Mouse (Mus musculus) embryonic facial prominence, embryonic 13.5 days (tissue): ENCODE data around the gene Otop3. TPM values are rescaled to one million over a fixed set of nuclear protein-coding genes. Genes with fewer than 3 reads are reported as not detected.
"Not testable (repeated sequence)": the region's sequence is repeated elsewhere in the genome, so short reads cannot be mapped to it uniquely, and the experiment has no call there.

Source experiments
- ATAC-seq: fragments of 200-750 bp; cut with Nextera tagmentation; 2 replicates; pipeline ENCODE4 v1.8.0; 2017; ENCODE audit warnings: low read depth; ENCODE audit not compliant: insufficient number of reproducible peaks, insufficient read depth, low FRiP score, low TSS enrichment
- H3K27ac ChIP-seq: fragments of 300-500 bp; sonication (generic); 2 replicates; pipeline ENCODE4 v1.5.1; 2015; ENCODE audit warnings: moderate library complexity, mild to moderate bottlenecking, inconsistent platforms
- H3K27me3 ChIP-seq: fragments of 300-500 bp; sonication (generic); 2 replicates; pipeline ENCODE4 v1.6.1; 2015; ENCODE audit warnings: mild to moderate bottlenecking, inconsistent platforms
- H3K36me3 ChIP-seq: fragments of 300-500 bp; sonication (generic); 2 replicates; pipeline ENCODE4 v1.6.1; 2015; ENCODE audit warnings: mild to moderate bottlenecking, inconsistent platforms
- H3K4me1 ChIP-seq: fragments of 300-500 bp; sonication (generic); 2 replicates; pipeline ENCODE4 v1.6.1; 2015; ENCODE audit warnings: inconsistent platforms
- H3K4me2 ChIP-seq: fragments of 300-500 bp; sonication (generic); 2 replicates; pipeline ENCODE4 v1.6.1; 2015; ENCODE audit warnings: moderate library complexity, mild to moderate bottlenecking, inconsistent platforms
- H3K4me3 ChIP-seq: fragments of 300-500 bp; sonication (generic); 2 replicates; pipeline ENCODE4 v1.5.1; 2015; ENCODE audit warnings: mild to moderate bottlenecking, inconsistent platforms
- H3K9ac ChIP-seq: fragments of 300-500 bp; sonication (generic); 2 replicates; pipeline ENCODE4 v1.6.1; 2015; ENCODE audit warnings: mild to moderate bottlenecking, inconsistent platforms
- H3K9me3 ChIP-seq: fragments of 300-500 bp; sonication (generic); 2 replicates; pipeline ENCODE4 v1.6.1; 2016; ENCODE audit warnings: inconsistent platforms
- WGBS: fragments of 180-500 bp; shearing (Covaris S2); methylation state at CpG from one replicate; pipeline ENCODE4 v1.1.7; 2015; ENCODE audit warnings: mixed read lengths; 5-methylcytosine and 5-hydroxymethylcytosine counted together
- polyA plus RNA-seq: library from polyadenylated mRNA; unstranded; fragments of >200 nt; fragmentation: Nextera tagmentation; extraction: Ambion mirVana; gene quantifications from 2 replicates; pipeline ENCODE4 v1.2.1, GENCODE M21; 2015

Otop3 gene
- polyA plus RNA-seq, 1 experiment from 2014 or later = not detected

DNA sequence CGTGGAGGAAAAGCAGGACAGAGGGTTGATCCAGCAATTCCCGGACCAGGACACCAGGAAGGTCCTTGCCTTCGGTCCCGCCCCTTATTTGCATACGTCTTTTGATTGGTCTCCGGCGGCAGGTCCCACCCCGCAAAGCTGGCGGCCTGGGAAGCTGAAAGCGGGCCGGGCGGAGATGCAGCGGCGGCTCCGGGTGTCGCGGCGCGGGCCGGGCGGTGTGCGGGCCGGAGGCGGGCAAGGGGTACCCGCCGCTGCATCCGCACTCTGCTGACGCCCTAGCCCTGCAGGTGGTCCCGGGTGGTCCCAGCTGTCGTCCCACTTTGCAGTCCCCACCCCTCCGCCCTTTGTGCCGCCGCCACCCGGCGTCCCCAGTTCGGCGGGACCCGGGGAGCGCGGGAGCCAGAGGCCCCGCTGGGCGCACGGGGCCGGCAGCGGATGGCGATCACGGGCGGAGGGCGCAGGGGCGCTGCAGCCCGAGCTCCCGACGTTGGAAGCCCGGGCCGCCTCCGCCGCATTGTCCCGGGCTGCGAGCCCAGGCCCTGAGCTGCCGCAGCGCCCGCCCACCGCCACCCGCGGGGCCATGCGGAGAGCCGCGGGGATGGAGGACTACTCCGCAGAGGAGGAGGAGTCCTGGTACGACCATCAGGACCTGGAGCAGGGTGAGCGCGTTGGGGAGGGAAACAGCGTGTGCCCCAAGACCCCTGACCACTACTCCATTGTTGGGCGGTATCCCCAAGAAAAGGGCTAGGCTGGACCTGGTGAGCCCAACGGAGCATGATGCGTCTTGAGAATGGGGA is 47.4 kb downstream of the Otop3 start, which contains the start of gene Cdr2l:
TSS of gene Cdr2l (plus strand) at position 174 of the 797 bp plus-strand sequence.
- H3K36me3 ChIP-seq = no peaks in the 10 kb centered on the region
- no peaks in the 10 kb centered on the region for H3K9me3 ChIP-seq
- peak; percentile 76 for ATAC-seq
- H3K27ac ChIP-seq = peak within 1 kb of the TSS; percentile 90
- peak within 1 kb of the TSS; percentile 91 for H3K9ac ChIP-seq
- under 1% methylated on average over 72 of the region's 76 CpGs for WGBS
- peak within 1 kb of the TSS; percentile 80 for H3K4me2 ChIP-seq
- peak within 1 kb of the TSS; percentile 79 for H3K4me3 ChIP-seq
- H3K4me1 ChIP-seq = peaks cover 46% of the 10 kb centered on the region
- H3K27me3 ChIP-seq = peaks cover 4% of the 10 kb centered on the region

DNA sequence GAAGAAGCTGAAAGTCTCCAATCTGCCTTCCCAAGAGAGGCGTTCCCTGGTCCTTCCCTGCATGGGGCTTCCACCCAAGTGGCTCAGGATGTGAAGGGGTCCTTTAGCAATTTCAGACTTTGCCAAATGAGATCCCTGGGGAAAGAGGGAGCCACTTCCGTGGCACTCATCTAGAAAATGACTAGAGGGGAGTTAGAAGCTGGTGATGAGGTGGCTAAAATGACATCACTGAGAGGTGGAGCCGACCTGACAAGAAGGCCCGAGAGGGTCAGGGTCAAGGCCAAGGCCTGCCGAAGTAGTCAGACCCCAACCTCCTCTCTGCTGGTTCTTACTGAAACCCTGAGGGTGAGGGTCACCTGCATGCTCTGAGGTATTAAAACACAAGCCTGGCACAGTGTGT is 48.4 kb downstream of the Otop3 start:
- Histone ChIP-seq H3K9me3 (no peaks in the 10 kb centered on the region), H3K4me2 (peak overlapping the region; percentile 80)

DNA sequence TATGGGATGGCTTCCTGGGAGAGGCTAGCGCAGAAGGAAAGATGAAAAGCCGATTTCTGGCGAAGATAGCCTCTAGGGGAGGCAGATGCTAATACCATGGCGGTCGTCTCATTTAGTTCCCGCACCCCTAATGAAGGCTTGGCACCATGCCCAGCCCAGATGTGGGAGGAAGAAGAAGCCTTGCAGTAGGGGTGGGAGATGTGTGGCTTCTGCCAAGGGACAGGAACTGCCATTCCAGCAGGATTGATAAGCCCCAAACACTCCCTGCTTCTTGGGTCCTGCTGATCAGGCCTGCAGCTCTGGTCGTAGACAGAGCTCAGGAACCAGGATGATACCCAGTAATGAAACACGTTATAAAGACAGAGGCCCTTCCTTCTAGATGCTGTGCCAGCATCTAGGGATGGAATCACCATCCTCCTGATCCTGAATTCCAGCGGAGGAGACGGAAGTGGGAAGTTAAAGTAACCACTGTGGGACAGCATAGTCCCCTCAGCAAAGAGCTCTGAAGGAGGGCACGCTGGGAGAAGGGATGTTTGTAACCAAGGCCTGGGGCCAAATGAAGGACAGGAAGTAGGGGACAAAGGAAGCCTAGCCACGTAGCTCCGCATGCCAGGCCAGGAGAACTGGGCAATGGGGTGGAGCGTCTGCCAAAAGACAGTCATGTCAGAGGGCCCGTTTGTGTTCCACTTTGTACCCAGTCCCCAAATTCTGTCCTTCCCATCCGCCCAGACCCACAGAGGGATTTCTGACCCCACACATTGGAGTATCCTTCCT is 49.4 kb downstream of the Otop3 start:
- peak overlapping the region; percentile 48; the same call in 1 of the 2 replicates for H3K27ac ChIP-seq
- ATAC-seq = no peak

More for the DNA sequence above, 48.4 kb downstream of the Otop3 start:
- peak overlapping the region; percentile 91 for H3K9ac ChIP-seq
- H3K4me3 ChIP-seq = peak overlapping the region; percentile 79
- ATAC-seq = no peak
- H3K27me3 ChIP-seq = peaks cover 4% of the 10 kb centered on the region; the same call in 1 of the 2 replicates
- peaks cover 46% of the 10 kb centered on the region for H3K4me1 ChIP-seq
- no peaks in the 10 kb centered on the region for H3K36me3 ChIP-seq
- no peak overlapping the region for H3K27ac ChIP-seq
- 12% methylated on average over 5 of the region's 5 CpGs for WGBS

DNA sequence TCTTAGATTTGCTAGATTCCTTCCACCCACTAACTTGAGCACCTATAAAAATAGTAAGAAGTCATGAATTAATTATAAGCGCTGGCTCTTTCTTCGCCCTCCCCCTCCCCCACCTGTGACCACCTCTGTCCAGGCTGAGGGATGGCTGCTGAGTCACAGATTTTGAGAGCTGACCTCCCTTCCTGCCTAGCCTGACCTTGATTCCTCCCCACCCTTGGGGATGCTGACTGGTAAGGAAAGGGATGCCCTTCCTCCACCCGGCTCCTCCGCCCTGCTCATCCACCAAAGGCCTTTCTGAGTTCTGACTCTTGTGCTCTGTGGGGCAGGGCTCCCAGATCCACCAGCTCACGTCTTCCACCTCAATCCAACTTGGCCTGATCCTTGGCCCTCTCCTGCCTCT is 50.1 kb downstream of the Otop3 start:
- no peak overlapping the region for H3K27ac ChIP-seq
- no peak overlapping the region for H3K4me3 ChIP-seq
- H3K27me3 ChIP-seq = peaks cover 4% of the 10 kb centered on the region; the same call in 1 of the 2 replicates
- H3K4me1 ChIP-seq = peaks cover 46% of the 10 kb centered on the region
- no peaks in the 10 kb centered on the region for H3K36me3 ChIP-seq
- H3K9ac ChIP-seq = peak overlapping the region; percentile 91; the same call in 1 of the 2 replicates
- WGBS = 53% methylated on average over 5 of the region's 5 CpGs
- no peak for ATAC-seq
- H3K9me3 ChIP-seq = no peaks in the 10 kb centered on the region
- peak overlapping the region; percentile 80 for H3K4me2 ChIP-seq

More for the DNA sequence above, 49.4 kb downstream of the Otop3 start:
- H3K4me1 ChIP-seq = peaks cover 46% of the 10 kb centered on the region
- H3K4me3 ChIP-seq = peak overlapping the region; percentile 79; the same call in 1 of the 2 replicates
- peaks cover 4% of the 10 kb centered on the region; the same call in 1 of the 2 replicates for H3K27me3 ChIP-seq
- peak overlapping the region; percentile 80 for H3K4me2 ChIP-seq
- 31% methylated on average over 16 of the region's 16 CpGs for WGBS
- H3K9me3 ChIP-seq = no peaks in the 10 kb centered on the region
- peak overlapping the region; percentile 91 for H3K9ac ChIP-seq
- H3K36me3 ChIP-seq = no peaks in the 10 kb centered on the region

DNA sequence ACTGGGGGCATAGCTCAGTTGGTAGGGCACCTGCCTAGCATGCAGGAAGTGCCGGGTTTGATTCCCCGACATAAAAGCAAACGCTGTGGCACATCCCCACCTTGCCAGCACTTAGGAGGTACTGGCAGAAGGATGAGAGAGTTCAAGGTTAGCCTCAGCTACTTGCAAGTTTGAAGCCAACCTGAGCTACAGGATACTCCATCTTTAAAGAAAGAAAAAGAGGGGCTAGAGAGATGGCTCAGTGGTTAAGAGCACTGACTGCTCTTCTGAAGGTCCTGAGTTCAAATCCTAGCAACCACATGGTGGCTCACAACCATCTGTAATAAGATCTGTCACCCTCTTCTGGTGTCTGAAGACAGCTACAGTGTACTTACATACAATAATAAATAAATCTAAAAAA is 52.3 kb downstream of the Otop3 start:
- not testable (repeated sequence) for ATAC-seq, H3K4me3 ChIP-seq, H3K9ac ChIP-seq, H3K27ac ChIP-seq, H3K9me3 ChIP-seq, H3K4me2 ChIP-seq, H3K27me3 ChIP-seq
- H3K36me3 ChIP-seq = peaks cover 18% of the 10 kb centered on the region
- H3K4me1 ChIP-seq = peaks cover 38% of the 10 kb centered on the region
- 90% methylated on average over 3 of the region's 3 CpGs for WGBS

DNA sequence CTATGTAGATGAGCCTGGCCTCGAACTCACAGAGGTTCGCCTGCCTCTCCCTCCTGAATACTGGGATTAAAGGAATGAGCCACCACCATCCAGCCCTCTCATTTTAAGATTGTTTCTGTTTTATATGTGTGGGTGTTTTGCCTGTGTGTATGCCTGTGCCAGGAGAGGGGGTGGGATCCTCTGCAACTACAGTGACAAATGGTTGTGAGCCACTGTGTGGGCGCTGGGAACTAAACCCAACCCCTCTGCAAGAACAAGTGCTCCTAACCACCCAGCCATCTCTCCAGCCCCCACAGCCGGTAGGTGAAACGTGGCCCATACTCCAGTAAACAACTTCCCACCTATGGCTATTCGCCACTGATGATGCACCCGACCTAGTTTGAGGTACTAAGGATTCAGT is 56.8 kb downstream of the Otop3 start:
- WGBS = 92% methylated on average over 7 of the region's 7 CpGs
- H3K9me3 ChIP-seq = no peaks in the 10 kb centered on the region
- no peak overlapping the region for H3K4me3 ChIP-seq
- no peak overlapping the region for H3K27ac ChIP-seq
- H3K4me2 ChIP-seq = no peak overlapping the region
- peaks cover 61% of the 10 kb centered on the region for H3K36me3 ChIP-seq
- ATAC-seq = no peak
- H3K4me1 ChIP-seq = no peaks in the 10 kb centered on the region
- H3K27me3 ChIP-seq = no peaks in the 10 kb centered on the region
- no peak overlapping the region for H3K9ac ChIP-seq

DNA sequence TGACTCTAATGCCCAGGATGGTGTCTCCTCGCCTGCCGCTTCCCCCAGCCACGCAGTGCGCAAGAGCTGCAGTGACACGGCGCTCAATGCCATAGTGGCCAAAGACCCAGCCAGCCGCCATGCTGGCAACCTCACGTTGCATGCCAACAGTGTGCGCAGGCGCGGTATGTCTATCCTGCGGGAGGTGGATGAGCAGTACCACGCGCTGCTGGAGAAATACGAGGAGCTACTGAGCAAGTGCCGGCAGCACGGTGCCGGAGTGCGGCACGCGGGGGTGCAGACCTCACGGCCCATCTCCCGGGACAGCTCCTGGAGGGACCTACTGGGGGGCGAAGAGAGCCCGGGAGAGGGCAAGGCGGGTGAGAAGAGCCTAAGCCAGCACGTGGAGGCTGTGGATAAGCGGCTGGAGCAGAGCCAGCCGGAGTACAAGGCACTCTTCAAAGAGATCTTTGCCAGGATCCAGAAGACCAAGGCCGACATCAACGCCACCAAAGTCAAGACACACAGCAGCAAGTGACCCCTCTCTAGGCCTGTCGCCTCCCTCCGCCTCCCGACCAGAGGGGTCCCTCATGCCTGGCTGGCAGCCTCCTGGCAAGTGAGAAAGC is 59.3 kb downstream of the Otop3 start:
- H3K36me3 ChIP-seq = peaks cover 63% of the 10 kb centered on the region
- no peaks in the 10 kb centered on the region for H3K27me3 ChIP-seq
- ATAC-seq = no peak
- no peak overlapping the region for H3K9ac ChIP-seq
- no peak overlapping the region for H3K27ac ChIP-seq
- no peaks in the 10 kb centered on the region for H3K9me3 ChIP-seq
- no peak overlapping the region for H3K4me3 ChIP-seq
- 70% methylated on average over 34 of the region's 34 CpGs for WGBS
- H3K4me2 ChIP-seq = no peak overlapping the region; the same call in 1 of the 2 replicates
- no peaks in the 10 kb centered on the region for H3K4me1 ChIP-seq

Other genes starting within 250 kb of the Otop3 start
- gene Rab37, start 243.3 kb upstream of the Otop3 start, polyA plus RNA-seq = 0.89 and 0.98 TPM in 2 replicates
- gene Cd300lf, start 200.7 kb upstream of the Otop3 start, polyA plus RNA-seq = 0.38 and 0.56 TPM in 2 replicates
- 28.3 and 36.0 TPM in 2 replicates for gene Slc9a3r1, start 171.4 kb upstream of the Otop3 start, polyA plus RNA-seq
- gene Tmem104, start 147.2 kb upstream of the Otop3 start, polyA plus RNA-seq = 11.9 and 13.9 TPM in 2 replicates
- 21.2 and 23.9 TPM in 2 replicates for gene Nat9, start 146.9 kb upstream of the Otop3 start, polyA plus RNA-seq
- gene Grin2c, start 67.5 kb upstream of the Otop3 start, polyA plus RNA-seq = not detected in 2 replicates
- gene Fdxr, start 57.7 kb upstream of the Otop3 start, polyA plus RNA-seq = 14.5 and 15.3 TPM in 2 replicates
- 0.31 and 0.43 TPM in 2 replicates for gene Fads6, start 37.1 kb upstream of the Otop3 start, polyA plus RNA-seq
- gene Otop2, start 27.6 kb upstream of the Otop3 start, polyA plus RNA-seq = 0.20 TPM in 1 of 2 replicates, not detected in the other
- gene Ush1g, start 12.7 kb upstream of the Otop3 start, polyA plus RNA-seq = not detected in 2 replicates
- 4.0 and 6.2 TPM in 2 replicates for gene Hid1, start 33.0 kb downstream of the Otop3 start, polyA plus RNA-seq
- gene Cdr2l, start 47.2 kb downstream of the Otop3 start, polyA plus RNA-seq = 12.3 and 14.1 TPM in 2 replicates
- 173 and 181 TPM in 2 replicates for gene Mrpl58, start 69.0 kb downstream of the Otop3 start, polyA plus RNA-seq
- 880 and 943 TPM in 2 replicates for gene Atp5h, start 85.2 kb downstream of the Otop3 start, polyA plus RNA-seq
- gene Kctd2, start 85.4 kb downstream of the Otop3 start, polyA plus RNA-seq = 9.6 and 17.5 TPM in 2 replicates
- 0.14 TPM in 1 of 2 replicates, not detected in the other for gene Trim80, start 105.8 kb downstream of the Otop3 start, polyA plus RNA-seq
- gene Slc16a5, start 127.7 kb downstream of the Otop3 start, polyA plus RNA-seq = 0.17 and 0.44 TPM in 2 replicates
- gene Armc7, start 140.9 kb downstream of the Otop3 start, polyA plus RNA-seq = 11.6 and 11.9 TPM in 2 replicates
- gene Nt5c, start 157.1 kb downstream of the Otop3 start, polyA plus RNA-seq = 77.2 and 85.3 TPM in 2 replicates
- gene Jpt1, start 179.7 kb downstream of the Otop3 start, polyA plus RNA-seq = 566 and 584 TPM in 2 replicates
- 1,193 and 1,231 TPM in 2 replicates for gene Sumo2, start 201.5 kb downstream of the Otop3 start, polyA plus RNA-seq
- gene Nup85, start 229.7 kb downstream of the Otop3 start, polyA plus RNA-seq = 180 and 186 TPM in 2 replicates